Mouse (Mus musculus): ENCODE measurements at regions not wholly inside any gene's neighbourhood (a gene's known extent, or its start where the extent isn't known, plus 50 kb on each side); places are given as distances from the start of the nearest gene placed in this dataset.

GRCm38 (mm10) chr13:26532761-26533160 lies 237.2 kb downstream of the Hdgfl1 start:
- TF ChIP-seq GATA1 (IDR thresholded peaks at IDR 0.05; ENCODE audit: borderline replicate concordance, low read length) (no peak), TAL1 (conservative IDR thresholded peaks at IDR 0.05; ENCODE audit: low read depth, low read length) (no peak), CTCF (IDR thresholded peaks at IDR 0.05; ENCODE audit: low read depth, low read length) (no peak), GATA2 (IDR thresholded peaks at IDR 0.05; ENCODE audit: borderline replicate concordance, low read depth, low read length) (no peak)

Data from G1E (cell line).